Mouse (Mus musculus): ENCODE measurements around the gene Spire2.
A peak's percentile ranks its signal among the peaks of the same experiment; 100 is the strongest.
"Not testable (repeated sequence)": the region's sequence is repeated elsewhere in the genome, so short reads cannot be mapped to it uniquely, and the experiment has no call there.

Gene Spire2

DNA sequence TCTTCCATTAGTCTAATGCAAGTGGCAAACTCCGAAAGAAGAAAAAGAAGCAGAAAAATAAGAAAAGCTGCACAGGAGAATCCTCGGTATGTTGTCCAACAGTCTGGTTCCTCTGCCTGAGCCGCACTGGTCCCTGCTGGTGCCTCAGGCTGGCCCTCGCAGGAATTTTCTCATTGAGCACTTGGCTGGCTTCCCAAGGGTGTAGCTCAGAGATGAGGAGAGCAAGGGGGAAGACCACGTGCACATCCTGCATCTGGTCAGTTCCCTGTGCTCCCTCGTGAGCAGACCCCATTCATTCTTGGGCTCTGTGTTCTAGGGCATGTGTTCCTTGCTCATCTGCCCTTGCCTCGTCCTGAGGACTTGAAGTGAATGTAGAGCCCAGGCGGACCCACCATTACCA is 50.0 kb downstream of the Spire2 start:
- DNase-seq (ENCODE audit: low spot score in 2 of 2) = no peak

DNA sequence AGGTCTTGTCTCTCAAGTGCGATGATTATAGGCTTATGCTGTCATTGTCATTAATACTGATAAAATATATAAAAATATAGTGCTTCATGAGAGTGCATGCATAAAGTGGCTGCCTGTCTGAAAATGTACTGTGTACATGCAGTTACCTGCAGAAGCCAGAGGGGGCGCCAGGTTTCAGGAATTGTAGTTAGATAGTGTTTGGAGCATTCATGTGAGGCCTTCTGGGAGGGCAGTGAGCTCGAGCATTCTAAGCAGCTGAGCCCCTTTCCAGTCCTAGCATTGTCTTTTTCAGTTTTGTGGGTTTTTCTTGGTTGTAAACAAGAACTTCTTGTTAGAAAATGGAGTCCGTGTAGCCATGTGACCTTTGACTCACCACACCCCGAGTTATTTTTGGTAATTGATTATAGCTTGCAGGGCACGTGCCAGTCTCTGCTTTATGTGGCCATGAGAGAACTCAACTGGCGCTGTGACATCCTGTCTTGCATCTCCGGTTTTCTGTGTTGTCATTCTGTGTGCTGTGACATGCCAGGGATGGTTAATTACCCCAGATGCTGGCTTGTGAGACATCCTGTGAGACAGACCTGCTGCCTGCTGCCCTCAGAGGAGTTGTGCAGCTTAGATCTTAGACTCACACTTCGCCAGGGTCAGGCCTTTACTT is 52.5 kb downstream of the Spire2 start:
- no peak for DNase-seq (ENCODE audit: low spot score in 2 of 2)

DNA sequence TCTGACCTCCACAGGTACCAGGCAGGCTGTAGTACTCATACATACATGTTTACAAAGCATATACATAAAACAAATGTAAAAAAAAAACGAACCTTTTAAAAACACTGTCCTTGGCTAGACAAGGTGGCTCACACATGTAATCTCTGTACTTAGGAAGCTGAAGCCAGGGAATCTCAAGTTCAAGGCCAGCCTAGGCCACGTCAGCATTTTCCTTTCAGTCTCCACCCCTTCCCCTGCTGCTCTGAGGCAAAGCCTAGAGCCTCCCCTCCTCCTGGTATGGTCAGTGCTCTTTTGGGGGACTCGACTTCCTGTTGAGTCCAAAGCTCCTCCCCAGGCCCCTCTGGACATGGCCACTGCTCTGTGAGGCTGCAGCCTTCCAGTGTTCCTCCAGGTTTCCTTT is 54.5 kb downstream of the Spire2 start:
- no peak for DNase-seq (ENCODE audit: low spot score in 2 of 2)

DNA sequence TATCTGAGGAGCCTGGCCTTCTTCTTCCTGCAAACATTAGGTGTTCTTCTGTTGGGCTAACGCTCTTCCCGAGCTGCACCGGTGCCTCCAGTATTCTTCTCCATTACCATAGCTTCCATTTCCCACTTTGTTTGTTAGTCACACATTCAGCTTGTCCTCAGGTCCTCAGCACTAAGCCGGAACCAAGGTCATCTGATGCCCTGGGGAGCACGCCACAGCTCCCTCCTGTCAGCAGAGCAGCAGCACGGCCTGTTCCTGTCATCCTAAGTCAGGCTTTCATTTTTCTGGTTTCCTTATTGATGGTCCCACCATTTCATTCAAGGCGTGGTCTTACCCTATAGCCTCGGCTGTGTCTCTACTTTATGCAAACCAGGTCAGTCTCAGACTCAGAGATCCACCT is 55.3 kb downstream of the Spire2 start:
- no peak for DNase-seq (ENCODE audit: low spot score in 2 of 2)

DNA sequence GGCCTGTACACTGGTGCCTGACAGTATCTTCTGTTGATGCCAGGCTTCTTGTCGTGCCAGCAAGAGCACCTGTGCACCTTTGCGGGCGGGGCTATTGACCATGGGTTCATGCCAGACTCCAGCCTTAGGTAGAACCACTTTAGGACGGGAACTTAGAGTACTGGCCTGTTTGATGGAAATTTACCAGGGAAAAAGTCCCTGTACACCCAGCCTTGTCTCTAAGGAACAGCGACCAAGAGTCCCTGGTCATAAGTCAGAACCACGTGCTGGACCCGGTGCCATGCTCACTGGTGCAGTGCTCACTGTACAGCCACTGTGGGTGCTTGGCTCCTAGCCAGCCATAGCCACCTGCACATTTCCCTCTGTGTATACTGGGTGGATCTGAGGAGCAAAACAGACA is 56.5 kb downstream of the Spire2 start:
- no peak for DNase-seq (ENCODE audit: low spot score in 2 of 2)

DNA sequence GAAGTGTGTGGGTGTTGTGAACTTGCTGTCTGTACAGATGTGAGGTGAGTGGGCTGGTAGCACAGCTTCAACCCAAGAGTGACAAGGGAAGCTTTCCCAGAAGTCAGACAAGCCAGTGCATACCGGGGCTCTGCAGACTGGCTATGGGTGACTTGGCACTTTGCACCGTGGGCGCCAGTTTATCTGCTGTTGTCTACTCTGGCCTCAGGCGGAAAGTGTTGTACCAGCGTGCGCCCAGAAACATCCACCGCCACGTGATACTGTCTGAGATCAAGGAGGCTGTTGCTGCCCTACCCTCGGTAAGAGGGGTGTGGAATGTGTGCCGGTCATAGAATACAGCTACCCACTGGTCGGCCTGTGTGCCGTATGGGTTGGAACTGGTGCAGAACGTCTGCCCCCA is 65.8 kb downstream of the Spire2 start:
- peak in 1 of 2 experiments; percentile 8 for DNase-seq (ENCODE audit: low spot score in 2 of 2)

DNA sequence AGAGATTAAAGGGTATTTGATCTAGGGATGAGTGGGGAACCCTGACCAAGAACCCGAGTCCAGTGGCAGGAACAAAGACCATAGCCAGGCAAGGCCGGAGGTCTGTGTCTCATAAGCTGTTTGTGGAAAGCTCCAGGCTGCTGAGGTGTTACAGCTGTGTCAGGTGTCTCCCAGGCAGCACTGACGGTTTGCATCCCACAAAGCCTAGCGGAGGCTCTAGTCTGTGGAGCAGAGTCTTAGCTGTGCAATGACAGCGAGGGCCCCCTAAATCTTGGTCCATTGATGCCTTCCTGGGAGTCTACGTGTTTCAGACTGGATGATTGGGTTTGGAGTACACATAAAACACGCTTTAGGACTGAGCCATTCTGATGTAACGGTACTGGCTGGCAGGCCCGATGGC is 69.4 kb downstream of the Spire2 start:
- no peak for DNase-seq (ENCODE audit: low spot score in 2 of 2)

DNA sequence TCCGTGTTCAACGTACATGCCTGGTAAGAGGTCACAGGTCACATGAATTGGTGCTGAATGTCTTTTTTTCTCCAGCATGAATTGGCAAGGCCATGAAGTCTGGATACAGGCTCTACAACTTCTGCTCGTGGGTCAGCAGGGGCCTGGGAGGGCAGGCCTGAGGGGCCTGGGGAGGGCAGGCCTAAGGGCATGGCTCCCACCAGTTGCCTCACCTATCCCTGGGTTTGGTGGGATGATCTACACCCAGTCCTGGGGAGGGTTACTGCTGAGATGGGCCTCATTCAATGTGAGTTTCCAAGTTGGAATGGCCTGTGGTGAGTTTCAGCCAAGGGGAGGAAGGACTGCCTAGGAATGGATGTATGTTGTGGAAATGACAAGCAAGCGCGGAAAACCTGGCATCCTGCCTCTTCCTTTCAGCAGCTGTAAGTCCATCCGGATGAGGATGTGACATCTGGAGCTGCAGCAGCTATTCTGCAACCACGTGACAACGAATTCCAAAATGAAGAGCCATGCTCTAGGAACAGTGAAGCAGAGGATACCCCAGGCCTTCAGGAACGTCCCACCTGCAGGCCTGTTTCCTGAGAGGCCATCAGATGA is 70.3 kb downstream of the Spire2 start:
- no peak for DNase-seq (ENCODE audit: low spot score in 2 of 2)

DNA sequence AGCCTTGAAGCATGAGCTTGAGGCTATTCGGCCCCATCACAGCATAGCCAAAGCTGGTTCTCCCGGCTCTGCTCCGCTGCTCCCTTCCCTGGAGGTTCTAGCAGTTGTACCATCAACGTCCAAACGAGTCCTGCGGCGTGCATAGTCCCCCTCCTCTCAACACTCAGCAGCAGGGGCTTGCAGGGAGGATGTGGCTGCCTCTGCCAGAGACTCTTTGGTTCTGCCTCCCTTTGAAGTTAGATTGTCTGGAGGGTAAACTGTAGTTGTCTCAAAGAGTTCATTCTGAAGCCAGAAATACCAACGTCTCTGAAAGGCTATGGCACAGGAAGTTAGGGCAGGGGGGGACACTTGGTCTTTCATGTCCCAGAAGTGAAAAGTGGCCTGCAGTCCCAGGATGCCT is 72.0 kb downstream of the Spire2 start:
- no peak for DNase-seq (ENCODE audit: low spot score in 2 of 2)

DNA sequence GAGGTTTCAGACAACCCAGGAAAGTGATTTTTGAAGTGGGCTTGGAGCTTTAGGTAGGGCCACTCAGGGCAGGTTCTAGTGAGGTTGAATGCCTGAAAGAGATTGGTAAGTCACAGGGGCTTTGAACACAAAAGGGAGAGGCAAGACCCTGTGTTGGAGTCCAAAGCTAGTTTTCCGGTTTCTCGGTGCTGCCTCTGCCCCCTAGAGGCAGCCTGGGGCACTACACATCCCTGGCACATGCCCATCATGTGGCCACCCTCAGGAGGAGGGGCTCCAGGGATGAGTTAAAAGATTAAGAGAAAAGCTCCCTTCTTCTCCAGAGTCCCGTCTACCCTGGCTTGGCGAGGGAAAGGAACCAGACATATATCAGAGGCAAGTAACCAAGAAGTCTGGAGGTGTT is 74.3 kb downstream of the Spire2 start, which contains the start of gene Mc1r:
TSS of gene Mc1r (plus strand) at position 322 of the 400 bp plus-strand sequence.
- peak in 1 of 2 experiments; percentile 66 for DNase-seq (ENCODE audit: low spot score in 2 of 2)

DNA sequence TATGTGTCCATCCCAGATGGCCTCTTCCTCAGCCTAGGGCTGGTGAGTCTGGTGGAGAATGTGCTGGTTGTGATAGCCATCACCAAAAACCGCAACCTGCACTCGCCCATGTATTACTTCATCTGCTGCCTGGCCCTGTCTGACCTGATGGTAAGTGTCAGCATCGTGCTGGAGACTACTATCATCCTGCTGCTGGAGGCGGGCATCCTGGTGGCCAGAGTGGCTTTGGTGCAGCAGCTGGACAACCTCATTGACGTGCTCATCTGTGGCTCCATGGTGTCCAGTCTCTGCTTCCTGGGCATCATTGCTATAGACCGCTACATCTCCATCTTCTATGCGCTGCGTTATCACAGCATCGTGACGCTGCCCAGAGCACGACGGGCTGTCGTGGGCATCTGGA is 75.1 kb downstream of the Spire2 start:
- DNase-seq (ENCODE audit: low spot score in 2 of 2) = no peak

DNA sequence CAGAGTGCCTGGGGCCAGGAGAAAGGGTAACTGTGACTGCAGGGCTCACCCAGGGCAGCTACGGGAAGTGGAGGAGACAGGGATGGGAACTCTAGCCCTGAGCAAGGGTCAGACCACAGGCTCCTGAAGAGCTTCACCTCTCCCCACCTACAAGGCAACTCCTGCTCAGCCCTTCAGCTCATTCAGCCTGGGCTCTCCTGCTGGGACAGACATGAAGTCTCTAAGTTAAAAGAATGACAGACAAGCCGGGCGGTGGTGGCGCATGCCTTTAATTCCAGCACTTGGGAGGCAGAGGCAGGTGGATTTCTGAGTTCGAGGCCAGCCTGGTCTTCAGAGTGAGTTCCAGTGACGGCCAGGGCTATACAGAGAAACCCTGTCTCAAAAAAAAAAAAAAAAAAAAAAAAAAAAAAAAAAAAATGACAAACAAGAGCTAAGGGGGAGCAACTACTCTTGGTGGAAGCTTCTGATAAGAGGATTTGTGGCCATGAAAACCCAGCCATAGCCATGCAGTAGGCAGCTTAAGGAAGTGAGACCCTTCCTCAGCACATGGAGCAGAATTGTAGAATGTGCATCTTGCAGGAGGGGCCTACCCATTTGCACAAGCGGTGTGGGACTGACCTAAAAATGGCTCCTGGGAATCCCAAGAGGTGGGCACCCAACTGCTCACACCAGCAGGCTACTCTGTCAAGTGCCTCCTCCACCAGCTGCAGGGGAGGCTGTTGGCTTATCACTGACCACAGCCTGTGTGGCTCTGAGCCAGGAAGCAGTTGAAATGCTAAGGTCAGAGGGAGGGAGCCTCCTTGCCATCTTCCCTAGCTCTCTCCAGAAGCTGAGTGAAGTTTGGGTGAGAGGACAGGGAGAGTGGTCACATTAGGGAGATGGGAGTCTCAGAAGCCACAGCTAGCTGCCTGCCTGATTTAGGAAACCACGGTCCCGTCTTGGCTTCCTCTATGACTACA is 76.4 kb downstream of the Spire2 start:
- DNase-seq (ENCODE audit: low spot score in 2 of 2) = no peak

DNA sequence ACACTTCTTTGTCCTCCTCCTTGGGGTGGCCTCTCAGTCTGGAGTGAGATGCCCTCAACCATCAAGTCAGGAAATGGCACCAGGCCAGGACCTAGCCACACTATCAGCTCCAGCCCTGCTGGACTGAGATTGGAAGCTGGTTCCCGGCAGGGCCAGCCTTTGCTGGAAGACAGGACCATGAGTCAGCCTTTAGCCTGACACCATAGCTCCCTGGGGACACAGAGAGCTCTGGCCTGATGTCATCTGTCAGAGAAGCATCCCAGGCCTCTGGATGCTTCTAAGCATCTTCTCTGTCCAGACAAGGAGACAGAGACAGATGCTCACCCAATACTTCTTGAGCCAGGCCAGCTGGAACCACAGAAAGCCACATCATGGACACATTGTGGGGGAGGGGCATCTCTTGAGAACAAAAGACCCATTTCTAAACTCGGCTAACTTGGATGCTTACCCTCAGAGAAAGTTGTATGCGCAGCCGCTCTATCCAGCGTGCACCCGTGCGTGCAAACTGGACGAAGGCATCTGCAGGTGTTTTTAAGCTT is 77.6 kb downstream of the Spire2 start:
- no peak for DNase-seq (ENCODE audit: low spot score in 2 of 2)

DNA sequence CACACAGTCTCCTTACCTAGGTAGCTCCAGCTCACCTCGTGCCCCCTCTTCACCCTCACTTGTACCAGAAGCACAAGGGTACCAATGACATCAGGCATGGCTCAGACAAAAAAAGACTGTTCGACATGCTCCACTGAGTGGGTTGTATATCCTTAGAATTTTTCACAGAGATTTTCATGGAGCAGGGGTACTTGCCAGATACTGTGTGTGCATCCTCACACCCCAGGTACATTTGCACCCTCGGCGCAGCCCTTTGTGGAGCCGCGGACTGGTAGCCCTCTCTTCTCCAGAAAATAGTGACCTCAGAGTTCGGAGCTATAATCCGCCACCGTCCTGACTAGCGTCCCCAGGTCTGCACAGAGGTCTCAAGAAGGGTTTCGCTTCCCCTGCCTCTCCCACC is 78.3 kb downstream of the Spire2 start:
- DNase-seq (ENCODE audit: low spot score in 2 of 2) = no peak

DNA sequence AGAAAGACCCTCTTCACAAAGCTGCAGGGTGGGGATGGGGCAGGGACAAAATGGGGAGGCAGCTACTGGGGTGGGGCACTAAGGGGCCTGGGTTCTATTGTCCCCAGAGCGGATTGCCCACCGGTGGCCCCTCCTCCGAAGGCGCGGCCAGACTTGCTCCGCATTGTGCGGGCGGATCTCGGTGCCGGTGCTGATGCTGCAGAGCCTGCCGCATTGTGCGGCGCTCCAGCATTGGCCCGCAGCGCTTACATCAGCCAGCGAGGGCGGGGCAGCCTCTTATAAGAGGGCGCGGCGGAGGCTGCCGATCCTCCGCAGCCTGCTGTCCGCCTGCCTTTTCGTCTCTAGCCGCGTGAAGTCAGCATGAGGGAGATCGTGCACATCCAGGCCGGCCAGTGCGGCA is 78.7 kb downstream of the Spire2 start, which contains the start of gene Tubb3:
TSS of gene Tubb3 (plus strand) at position 179 of the 400 bp plus-strand sequence.
- peak; percentile 85 to 86 for DNase-seq (ENCODE audit: low spot score in 2 of 2)

DNA sequence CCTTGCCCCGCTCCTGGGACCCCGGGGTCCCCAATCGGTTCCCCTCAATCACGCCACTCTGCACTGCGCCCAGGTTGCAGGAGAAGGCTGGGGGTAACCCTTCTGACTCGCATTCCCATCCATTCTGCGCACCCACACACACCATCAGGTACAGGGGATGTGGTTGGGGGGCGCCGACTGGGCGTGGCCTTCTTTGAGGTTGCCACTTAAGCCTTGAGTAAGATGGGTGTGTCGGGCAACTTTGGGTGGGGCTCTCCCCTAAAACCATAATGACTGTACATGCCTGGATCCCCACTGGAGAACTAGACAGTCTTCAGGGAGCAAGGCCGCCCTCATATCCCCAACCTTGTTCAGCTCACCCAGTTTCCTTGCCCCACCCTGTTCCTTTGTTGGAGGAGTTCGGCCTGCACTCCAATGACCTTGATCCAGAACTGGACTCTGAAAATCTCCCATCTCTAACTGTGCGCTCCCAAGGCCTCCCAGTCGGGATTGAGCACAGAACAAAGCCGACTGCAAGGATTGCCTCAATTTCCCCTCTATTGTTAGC is 79.3 kb downstream of the Spire2 start:
- DNase-seq (ENCODE audit: low spot score in 2 of 2) = peak in 1 of 2 experiments; percentile 52

DNA sequence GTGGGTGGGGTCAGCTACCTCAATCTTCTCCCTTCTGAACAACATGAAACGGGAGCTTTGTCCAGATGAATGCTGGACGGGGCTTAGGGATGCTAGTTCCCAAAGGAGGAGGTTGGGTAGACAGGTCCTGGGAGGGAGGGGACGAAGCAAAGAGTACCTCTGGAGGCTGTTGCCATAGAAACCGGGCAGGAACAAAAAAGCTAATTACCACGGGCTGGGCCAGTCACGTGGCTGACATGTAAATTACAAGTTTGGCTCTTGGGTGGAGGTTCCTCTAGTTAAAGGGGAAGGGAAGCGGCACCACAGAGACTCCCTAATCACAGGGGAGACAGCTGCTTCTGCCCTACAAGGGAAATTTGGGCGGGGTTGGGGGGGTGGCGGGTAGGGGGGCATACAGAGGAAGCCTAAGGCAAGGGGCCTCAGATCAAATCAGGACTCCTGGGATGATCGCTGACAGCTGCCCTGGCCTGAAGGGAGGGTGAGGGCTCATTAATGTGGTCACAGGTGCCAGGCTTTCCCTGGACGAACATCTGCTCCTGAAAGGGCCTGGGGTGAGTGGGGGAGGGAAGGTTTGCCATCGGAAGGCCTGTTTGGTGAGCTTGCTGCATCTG is 80.2 kb downstream of the Spire2 start:
- peak; percentile 64 to 82 for DNase-seq (ENCODE audit: low spot score in 2 of 2)

DNA sequence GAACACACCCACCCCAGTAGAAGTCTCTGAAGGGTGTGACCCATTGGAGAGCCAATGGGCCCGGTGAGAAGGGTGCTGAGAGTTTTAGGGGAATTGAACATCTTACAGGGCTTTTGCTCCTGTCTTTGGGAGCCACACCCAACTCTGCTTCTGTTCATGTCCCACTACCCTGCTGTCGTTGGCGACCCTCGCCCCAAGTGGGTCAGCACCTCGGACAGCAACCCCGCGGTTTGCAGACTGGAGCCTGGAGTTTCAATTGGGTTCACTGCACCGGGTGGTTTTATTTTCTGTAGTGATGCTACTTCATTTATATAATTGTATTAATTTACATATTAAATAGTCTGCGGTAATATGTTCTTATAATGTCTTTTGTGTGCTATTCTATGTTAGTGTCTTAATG is 81.7 kb downstream of the Spire2 start:
- no peak for DNase-seq (ENCODE audit: low spot score in 2 of 2)

DNA sequence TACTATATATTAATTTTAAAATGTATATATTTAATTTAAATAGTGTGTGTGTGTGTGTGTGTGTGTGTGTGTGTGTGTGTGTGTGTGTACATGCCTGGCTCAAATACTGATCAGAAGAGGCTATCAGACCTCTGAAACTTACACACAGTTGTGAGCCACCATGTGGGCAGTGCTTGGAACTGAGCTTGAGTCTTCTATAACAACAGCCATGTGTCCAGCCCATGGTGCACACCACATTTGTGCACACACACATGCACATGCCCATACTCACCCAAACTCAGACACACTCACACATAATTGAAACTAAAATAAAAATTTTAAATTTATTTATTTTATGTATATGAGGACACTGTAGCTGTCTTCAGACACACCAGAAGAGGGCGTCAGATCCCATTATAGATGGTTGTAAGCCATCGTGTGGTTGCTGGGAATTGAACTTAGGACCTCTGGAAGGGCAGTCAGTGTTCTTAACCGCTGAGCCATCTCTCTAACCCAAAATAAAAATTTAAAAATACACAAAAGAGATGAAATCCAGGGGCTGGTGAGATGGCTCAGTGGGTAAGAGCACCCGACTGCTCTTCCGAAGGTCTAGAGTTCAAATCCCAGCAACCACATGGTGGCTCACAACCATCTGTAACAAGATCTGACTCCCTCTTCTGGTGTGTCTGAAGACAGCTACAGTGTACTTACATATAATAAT is 82.6 kb downstream of the Spire2 start:
- not testable (repeated sequence) for DNase-seq (ENCODE audit: low spot score in 2 of 2)

DNA sequence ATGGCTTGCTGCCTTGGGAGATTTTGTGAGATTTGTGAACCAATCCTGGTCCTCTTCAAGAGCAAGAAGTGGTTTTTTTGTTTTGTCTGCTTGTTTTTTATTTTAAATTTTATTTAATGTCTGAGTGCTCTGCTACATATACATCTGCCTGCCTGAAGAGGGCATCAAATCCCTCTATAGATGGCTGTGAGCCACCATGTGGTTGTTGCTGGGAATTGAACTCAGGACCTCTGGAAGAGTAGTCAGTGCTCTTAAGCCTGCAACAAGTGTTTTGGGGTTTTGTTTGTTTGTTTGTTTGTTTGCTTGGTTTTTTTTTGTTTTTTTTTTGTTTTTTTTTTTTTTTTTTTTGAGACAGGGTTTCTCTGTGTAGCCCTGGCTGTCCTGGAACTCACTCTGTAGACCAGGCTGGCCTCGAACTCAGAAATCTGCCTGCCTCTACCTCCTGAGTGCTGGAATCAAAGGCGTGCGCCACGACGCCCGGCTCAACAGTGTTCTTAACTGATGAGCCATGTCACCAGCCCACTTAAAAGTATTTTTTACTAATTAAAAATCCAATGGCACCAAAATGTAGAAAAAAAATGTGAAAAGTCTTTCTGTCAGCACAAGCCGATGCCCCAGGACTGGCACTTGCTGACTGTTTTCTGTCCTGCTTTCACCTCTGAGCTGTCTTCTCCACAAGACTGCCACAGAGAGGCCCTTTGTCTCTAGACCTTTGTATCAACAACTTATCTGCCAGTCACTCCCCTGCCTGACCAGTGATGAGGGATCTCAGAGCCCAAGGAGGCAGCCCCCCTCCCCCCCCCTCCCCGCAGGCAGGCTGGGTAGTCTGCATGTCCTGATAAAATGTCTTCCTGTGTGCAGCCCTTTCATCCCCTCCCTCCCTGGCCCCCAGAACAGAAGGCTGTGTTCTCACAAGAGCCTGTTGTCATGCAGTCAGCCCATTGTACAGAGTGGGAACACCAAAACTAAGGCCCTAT is 83.7 kb downstream of the Spire2 start:
- no peak for DNase-seq (ENCODE audit: low spot score in 2 of 2)

Data from frontal cortex, postnatal 14 days (tissue).